Mouse (Mus musculus) hindbrain, embryonic 12.5 days (tissue): ENCODE measurements around the gene Rbfox3. TPM values are rescaled to one million over a fixed set of nuclear protein-coding genes. Genes with fewer than 3 reads are reported as not detected.
A peak's percentile ranks its signal among the peaks of the same experiment; 100 is the strongest.

ENCODE experiments used
- ATAC-seq: fragments of 200-750 bp; cut with Nextera tagmentation; 2 replicates; pipeline ENCODE4 v1.8.0; 2017; ENCODE audit warnings: moderate TSS enrichment; ENCODE audit not compliant: low FRiP score
- H3K27ac ChIP-seq: fragments of 300-500 bp; sonication (generic); 2 replicates; pipeline ENCODE4 v1.5.1; 2016; ENCODE audit warnings: mild to moderate bottlenecking
- H3K27me3 ChIP-seq: fragments of 300-500 bp; sonication (generic); 2 replicates; pipeline ENCODE4 v1.6.1; 2016; ENCODE audit warnings: mild to moderate bottlenecking
- H3K36me3 ChIP-seq: fragments of 300-500 bp; sonication (generic); 2 replicates; pipeline ENCODE4 v1.6.1; 2016; ENCODE audit warnings: mild to moderate bottlenecking
- H3K4me1 ChIP-seq: fragments of 300-500 bp; sonication (generic); 2 replicates; pipeline ENCODE4 v1.6.1; 2016
- H3K4me2 ChIP-seq: fragments of 300-500 bp; sonication (generic); replicated peaks from 2 replicates; pipeline ENCODE4 v1.6.1; 2016; ENCODE audit warnings: mild to moderate bottlenecking
- H3K4me3 ChIP-seq: fragments of 300-500 bp; sonication (generic); 2 replicates; pipeline ENCODE4 v1.5.1; 2016; ENCODE audit warnings: mild to moderate bottlenecking
- H3K9ac ChIP-seq: fragments of 300-500 bp; sonication (generic); 2 replicates; pipeline ENCODE4 v1.6.1; 2016; ENCODE audit warnings: mild to moderate bottlenecking, moderate library complexity
- H3K9me3 ChIP-seq: fragments of 300-500 bp; sonication (generic); replicated peaks from 2 replicates; pipeline ENCODE4 v1.6.1; 2016; ENCODE audit warnings: mild to moderate bottlenecking
- WGBS: fragments of 180-500 bp; shearing (Covaris S2); methylation state at CpG from one replicate; pipeline ENCODE4 v1.1.7; 2016; 5-methylcytosine and 5-hydroxymethylcytosine counted together
- polyA plus RNA-seq: library from polyadenylated mRNA; unstranded; fragments of >200 nt; fragmentation: Nextera tagmentation; extraction: Ambion mirVana; gene quantifications from 2 replicates; pipeline ENCODE4 v1.2.1, GENCODE M21; 2016

Gene Rbfox3
- polyA plus RNA-seq, 1 experiment from 2014 or later, result 26.5 TPM

- Histone ChIP-seq H3K9ac (no peak overlapping the region), H3K36me3 (no peaks in the 10 kb centered on the region), H3K4me1 (peaks cover 14% of the 10 kb centered on the region), H3K4me2 (no peak overlapping the region), H3K27ac (no peak overlapping the region), H3K27me3 (peaks cover 3% of the 10 kb centered on the region; the same call in 1 of the 2 replicates), H3K4me3 (no peak overlapping the region), H3K9me3 (no peaks in the 10 kb centered on the region)
- ATAC-seq, result no peak
- WGBS, result 47% methylated on average over 4 of the region's 4 CpGs
Observed at GRCm38 (mm10) chr11:118581019-118581418, 330.4 kb downstream of the Rbfox3 start.

GRCm38 (mm10) chr11:118579622-118580021, 331.8 kb downstream of the Rbfox3 start:
- Histone ChIP-seq H3K27ac (no peak overlapping the region), H3K4me2 (no peak overlapping the region), H3K4me3 (no peak overlapping the region), H3K9me3 (no peaks in the 10 kb centered on the region), H3K4me1 (peaks cover 18% of the 10 kb centered on the region), H3K36me3 (no peaks in the 10 kb centered on the region), H3K9ac (no peak overlapping the region), H3K27me3 (peaks cover 5% of the 10 kb centered on the region; the same call in 1 of the 2 replicates)
- ATAC-seq, result no peak
- WGBS, result 83% methylated on average over 8 of the region's 8 CpGs

GRCm38 (mm10) chr11:118577271-118577670, 334.1 kb downstream of the Rbfox3 start:
- Histone ChIP-seq H3K36me3 (no peaks in the 10 kb centered on the region), H3K9ac (no peak overlapping the region), H3K4me3 (no peak overlapping the region), H3K9me3 (no peaks in the 10 kb centered on the region), H3K27ac (no peak overlapping the region), H3K4me2 (no peak overlapping the region), H3K4me1 (peaks cover 22% of the 10 kb centered on the region), H3K27me3 (peaks cover 16% of the 10 kb centered on the region)
- ATAC-seq, result no peak
- 63% methylated on average over 15 of the region's 15 CpGs for whole genome bisulfite sequencing

DNA sequence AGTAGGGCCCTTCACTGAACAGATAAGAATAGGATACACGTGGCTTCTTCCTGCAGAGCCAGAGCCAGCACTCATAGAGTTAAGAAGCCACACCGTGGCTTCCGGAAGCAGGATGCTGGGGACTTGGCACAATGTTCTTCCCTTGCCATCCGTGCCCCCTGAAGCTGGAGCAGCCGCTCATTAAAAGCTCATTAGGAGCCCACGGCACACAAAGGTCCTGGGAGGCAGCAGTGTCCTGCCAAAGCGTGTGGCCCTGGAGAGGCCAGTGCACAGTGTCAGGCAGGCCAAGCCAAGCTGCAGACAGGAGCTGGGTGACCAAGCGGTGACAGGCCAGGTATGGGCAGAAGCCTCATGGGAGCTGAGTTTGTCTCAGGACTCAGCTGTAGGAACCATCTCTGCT, 334.8 kb downstream of the Rbfox3 start:
- Histone ChIP-seq H3K9me3 (no peaks in the 10 kb centered on the region), H3K9ac (no peak overlapping the region), H3K27me3 (peaks cover 22% of the 10 kb centered on the region), H3K27ac (no peak overlapping the region), H3K36me3 (no peaks in the 10 kb centered on the region), H3K4me2 (no peak overlapping the region), H3K4me1 (peaks cover 22% of the 10 kb centered on the region), H3K4me3 (no peak overlapping the region)
- 45% methylated on average over 8 of the region's 8 CpGs for WGBS
- no peak for ATAC-seq

DNA sequence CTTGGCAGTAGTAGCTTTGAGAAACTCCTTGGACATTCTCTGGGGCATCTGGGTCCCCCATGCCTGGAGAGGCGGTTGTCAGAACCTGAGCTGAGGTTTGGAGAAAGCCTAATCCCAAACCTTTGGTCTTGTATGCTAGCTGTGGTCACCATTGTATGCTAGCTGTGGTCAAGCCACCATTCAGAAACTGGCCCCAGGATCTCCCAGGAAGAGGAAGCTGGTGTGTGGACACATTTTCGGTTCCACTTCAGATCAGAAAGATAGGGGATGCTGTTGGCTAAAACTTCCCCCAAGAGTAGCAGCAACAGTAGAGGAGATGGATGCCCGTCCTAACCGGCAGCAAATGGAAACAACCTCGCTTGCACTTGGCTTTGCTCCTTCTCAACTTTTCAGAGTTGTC, 337.0 kb downstream of the Rbfox3 start:
- 87% methylated on average over 5 of the region's 5 CpGs for WGBS
- peaks cover 29% of the 10 kb centered on the region for H3K4me1 ChIP-seq
- no peak overlapping the region for H3K4me2 ChIP-seq
- ATAC-seq, result no peak
- no peak overlapping the region for H3K27ac ChIP-seq
- no peaks in the 10 kb centered on the region for H3K9me3 ChIP-seq
- H3K9ac ChIP-seq, result no peak overlapping the region
- no peaks in the 10 kb centered on the region for H3K36me3 ChIP-seq
- H3K27me3 ChIP-seq, result peaks cover 44% of the 10 kb centered on the region
- H3K4me3 ChIP-seq, result no peak overlapping the region

- Histone ChIP-seq H3K36me3 (no peaks in the 10 kb centered on the region), H3K27ac (no peak overlapping the region), H3K27me3 (peaks cover 53% of the 10 kb centered on the region), H3K9me3 (no peaks in the 10 kb centered on the region), H3K9ac (no peak overlapping the region), H3K4me3 (no peak overlapping the region), H3K4me2 (no peak overlapping the region), H3K4me1 (peaks cover 38% of the 10 kb centered on the region)
- WGBS, result 0% methylated on average over 3 of the region's 3 CpGs
- ATAC-seq, result 0 out of 2 replicates have a peak, but pooled peaks have one; percentile 11
Observed at GRCm38 (mm10) chr11:118573569-118573968, 337.8 kb downstream of the Rbfox3 start.

DNA sequence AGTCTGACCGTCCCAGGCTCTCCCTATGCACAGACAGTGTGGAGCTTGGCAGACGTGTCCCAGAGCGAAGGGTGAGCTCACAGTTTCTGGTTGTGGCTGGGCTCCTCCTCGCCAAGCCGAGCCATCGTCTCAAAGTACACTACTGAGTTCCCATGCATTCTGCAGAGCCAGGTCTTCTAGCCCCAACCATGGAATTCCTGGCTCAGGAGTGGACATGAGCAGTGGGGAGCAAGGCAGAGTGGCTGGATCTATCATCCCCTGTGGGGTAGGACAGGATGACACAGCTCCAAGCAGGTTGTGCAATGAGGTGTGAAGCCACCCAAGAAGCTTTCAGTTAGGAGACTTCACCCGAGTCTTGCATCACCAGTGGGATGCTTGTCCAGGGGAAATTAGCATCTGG, 338.4 kb downstream of the Rbfox3 start:
- ATAC-seq, result no peak
- no peak overlapping the region for H3K9ac ChIP-seq
- H3K9me3 ChIP-seq, result no peaks in the 10 kb centered on the region
- 72% methylated on average over 7 of the region's 7 CpGs for WGBS
- peaks cover 38% of the 10 kb centered on the region for H3K4me1 ChIP-seq
- H3K4me2 ChIP-seq, result no peak overlapping the region
- H3K27ac ChIP-seq, result no peak overlapping the region
- no peaks in the 10 kb centered on the region for H3K36me3 ChIP-seq
- H3K4me3 ChIP-seq, result no peak overlapping the region
- peaks cover 58% of the 10 kb centered on the region for H3K27me3 ChIP-seq

GRCm38 (mm10) chr11:118570164-118570563, 341.2 kb downstream of the Rbfox3 start:
- ATAC-seq, result no peak
- Histone ChIP-seq H3K9ac (peak overlapping the region; percentile 50), H3K27ac (no peak overlapping the region), H3K9me3 (no peaks in the 10 kb centered on the region), H3K27me3 (peaks cover 66% of the 10 kb centered on the region), H3K4me1 (peaks cover 21% of the 10 kb centered on the region), H3K36me3 (no peaks in the 10 kb centered on the region), H3K4me2 (peak overlapping the region; percentile 71), H3K4me3 (peak overlapping the region; percentile 42)
- under 1% methylated on average over 27 of the region's 27 CpGs for WGBS

- peak overlapping the region; percentile 71 for H3K4me2 ChIP-seq
- peak; percentile 29; the same call in 1 of the 2 replicates for ATAC-seq
- H3K27ac ChIP-seq, result no peak overlapping the region; the same call in 1 of the 2 replicates
- peak overlapping the region; percentile 42 for H3K4me3 ChIP-seq
- no peaks in the 10 kb centered on the region for H3K36me3 ChIP-seq
- peaks cover 66% of the 10 kb centered on the region for H3K27me3 ChIP-seq
- 1% methylated on average over 45 of the region's 51 CpGs for WGBS
- H3K4me1 ChIP-seq, result peaks cover 21% of the 10 kb centered on the region
- peak overlapping the region; percentile 50 for H3K9ac ChIP-seq
- H3K9me3 ChIP-seq, result no peaks in the 10 kb centered on the region
Observed at GRCm38 (mm10) chr11:118569571-118570062, 341.8 kb downstream of the Rbfox3 start.

DNA sequence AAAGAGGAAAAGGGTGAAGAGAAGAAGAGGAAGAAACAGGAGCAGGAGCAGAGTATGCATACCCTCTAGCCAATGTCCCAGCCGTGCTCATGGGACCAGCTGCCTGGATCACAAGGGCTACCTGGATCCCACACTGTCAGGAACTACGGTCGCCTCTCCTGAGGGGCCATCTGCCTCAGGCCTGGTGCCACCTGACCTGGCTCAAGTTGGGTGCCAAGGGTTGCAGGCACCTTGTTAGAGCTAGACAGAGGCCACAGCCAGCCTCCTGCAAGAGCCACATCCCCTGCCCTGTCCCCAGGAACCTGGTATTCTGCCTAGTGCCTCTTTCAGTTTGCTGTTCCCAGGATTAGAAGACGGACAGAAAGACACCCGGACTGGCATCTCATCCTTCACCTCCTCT, 347.5 kb downstream of the Rbfox3 start:
- 86% methylated on average over 5 of the region's 5 CpGs for WGBS
- Histone ChIP-seq H3K27ac (no peak overlapping the region), H3K4me1 (peaks cover 4% of the 10 kb centered on the region), H3K4me3 (no peak overlapping the region), H3K36me3 (no peaks in the 10 kb centered on the region), H3K27me3 (peaks cover 22% of the 10 kb centered on the region), H3K9me3 (no peaks in the 10 kb centered on the region), H3K4me2 (no peak overlapping the region), H3K9ac (no peak overlapping the region)
- no peak for ATAC-seq

GRCm38 (mm10) chr11:118562847-118563246, 348.6 kb downstream of the Rbfox3 start:
- Histone ChIP-seq H3K4me1 (no peaks in the 10 kb centered on the region), H3K36me3 (no peaks in the 10 kb centered on the region), H3K4me3 (no peak overlapping the region), H3K9ac (no peak overlapping the region), H3K9me3 (no peaks in the 10 kb centered on the region), H3K27ac (no peak overlapping the region), H3K4me2 (no peak overlapping the region), H3K27me3 (peaks cover 11% of the 10 kb centered on the region)
- no peak for ATAC-seq
- WGBS, result 89% methylated on average over 4 of the region's 4 CpGs

DNA sequence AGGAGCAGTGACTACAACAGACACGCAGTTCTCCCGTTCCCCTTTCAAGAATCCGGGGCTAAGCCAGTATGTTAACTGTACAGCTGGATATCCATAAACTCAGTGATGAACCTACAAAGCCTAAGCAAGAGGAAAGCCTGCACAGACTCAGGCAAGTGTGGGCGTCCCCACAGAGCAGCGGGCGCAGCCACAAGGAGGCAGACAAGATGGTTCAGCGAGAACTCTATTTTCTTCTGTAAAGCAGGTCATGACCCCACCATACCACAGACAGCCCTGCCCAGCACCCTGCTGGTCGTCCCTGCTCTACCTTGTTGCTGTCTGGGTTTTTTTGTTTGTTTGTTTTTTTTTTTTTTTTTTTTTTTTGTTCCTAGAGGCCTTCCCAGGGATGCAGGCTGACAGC, 353.2 kb downstream of the Rbfox3 start:
- 54% methylated on average over 8 of the region's 8 CpGs for WGBS
- no peaks in the 10 kb centered on the region for H3K9me3 ChIP-seq
- H3K27me3 ChIP-seq, result peaks cover 8% of the 10 kb centered on the region; the same call in 1 of the 2 replicates
- no peak overlapping the region for H3K27ac ChIP-seq
- H3K36me3 ChIP-seq, result no peaks in the 10 kb centered on the region
- H3K4me2 ChIP-seq, result no peak overlapping the region
- H3K4me1 ChIP-seq, result peaks cover 16% of the 10 kb centered on the region
- no peak overlapping the region for H3K4me3 ChIP-seq
- ATAC-seq, result no peak
- no peak overlapping the region for H3K9ac ChIP-seq

DNA sequence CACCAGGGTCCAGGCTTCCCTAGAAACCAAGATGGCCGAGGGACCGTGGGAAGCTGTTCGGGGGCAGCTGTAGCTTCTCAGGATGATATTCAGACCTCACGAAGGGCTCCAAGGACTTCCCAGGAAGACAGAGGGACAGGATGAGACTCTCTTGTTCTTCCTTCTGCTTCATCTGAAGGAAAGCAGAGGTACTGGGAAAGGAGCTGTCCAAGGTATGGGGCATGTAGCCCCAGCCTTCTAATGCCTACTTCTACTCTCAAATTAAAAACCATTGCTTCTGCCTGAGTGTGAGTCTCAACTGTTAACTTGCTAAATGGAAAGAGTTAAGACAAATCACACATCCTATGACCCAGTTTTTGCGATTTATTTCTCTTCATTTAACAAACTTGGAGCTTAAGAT, 355.8 kb downstream of the Rbfox3 start:
- H3K9me3 ChIP-seq, result no peaks in the 10 kb centered on the region
- H3K36me3 ChIP-seq, result no peaks in the 10 kb centered on the region
- 60% methylated on average over 5 of the region's 5 CpGs for WGBS
- no peak overlapping the region for H3K4me3 ChIP-seq
- no peak for ATAC-seq
- no peak overlapping the region for H3K9ac ChIP-seq
- no peak overlapping the region for H3K27ac ChIP-seq
- peaks cover 8% of the 10 kb centered on the region for H3K27me3 ChIP-seq
- H3K4me1 ChIP-seq, result peaks cover 40% of the 10 kb centered on the region
- no peak overlapping the region for H3K4me2 ChIP-seq
